Mouse (Mus musculus) gastrocnemius, postnatal 10 days (tissue): ENCODE results near the gene Chid1. TPM values are rescaled to one million over a fixed set of nuclear protein-coding genes. Genes with fewer than 3 reads are reported as not detected.

Experiments used
- DNase-seq: peaks from one replicate; pipeline ENCODE4 v3.0.0; 2021; ENCODE audit warnings: mixed read lengths
- long read RNA-seq, 2 experiments: library from polyadenylated mRNA; stranded (forward); transcript quantifications; one replicate each; pipeline ENCODE4 v2.0.0; 2021
- total RNA-seq, 2 experiments: library from RNA; stranded (reverse); gene quantifications; 2 replicates each; pipeline ENCODE4 v1.2.3; 2021

Gene Chid1
- 10 to 100 TPM; 22.7 to 22.8 TPM for total RNA-seq
- long read RNA-seq, experiment 1, full-length matches to known transcripts, result 27 of 32 reads
- long read RNA-seq, experiment 1, partial matches to known transcripts, result 3 of 32 reads
- long read RNA-seq, experiment 1, other reads (novel, unspliced or antisense), result 2 of 32 reads
- long read RNA-seq, experiment 2, full-length matches to known transcripts, result 22 of 25 reads
- long read RNA-seq, experiment 2, partial matches to known transcripts, result 2 of 25 reads
- long read RNA-seq, experiment 2, other reads (novel, unspliced or antisense), result 1 of 25 reads

DNA sequence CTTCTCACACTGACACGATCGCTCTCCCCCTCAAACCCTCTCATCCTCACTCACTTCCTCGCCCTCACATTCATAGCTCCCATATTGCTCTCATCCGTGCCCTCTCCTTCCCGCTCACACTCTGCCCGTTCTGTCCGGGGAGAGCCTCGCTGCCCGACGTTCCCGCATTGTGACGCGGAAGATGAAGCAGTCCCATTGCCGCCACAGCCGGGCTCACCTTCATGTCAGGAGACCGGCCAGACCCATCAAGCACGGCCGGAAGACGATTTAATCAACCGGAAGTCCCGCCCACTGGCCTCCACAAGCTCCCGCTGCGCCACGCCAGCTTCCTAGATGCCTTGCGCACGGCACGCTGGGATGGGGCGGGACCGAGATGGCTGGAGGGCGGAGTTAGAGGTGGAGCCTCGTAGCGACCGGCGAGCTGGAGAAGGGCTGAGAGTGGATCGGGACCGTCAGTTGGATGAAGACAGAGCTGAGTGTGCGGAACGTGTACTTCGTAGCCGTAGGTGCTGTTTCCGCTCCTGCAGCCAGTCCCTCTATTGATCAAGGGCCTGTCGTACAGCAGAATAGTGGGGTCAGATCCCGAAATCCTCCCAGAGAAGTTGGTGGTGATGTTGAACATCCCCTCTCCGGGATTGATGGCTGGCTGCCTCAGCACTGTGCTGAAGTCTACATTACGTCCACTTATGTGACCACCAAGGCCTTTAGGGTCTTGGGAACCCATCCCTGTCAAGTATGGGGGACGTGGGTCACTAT, at the start of gene Chid1:
TSS of gene Chid1 (minus strand) at position 302 of the 756 bp plus-strand sequence.
- DNase-seq, result peak; percentile 98

DNA sequence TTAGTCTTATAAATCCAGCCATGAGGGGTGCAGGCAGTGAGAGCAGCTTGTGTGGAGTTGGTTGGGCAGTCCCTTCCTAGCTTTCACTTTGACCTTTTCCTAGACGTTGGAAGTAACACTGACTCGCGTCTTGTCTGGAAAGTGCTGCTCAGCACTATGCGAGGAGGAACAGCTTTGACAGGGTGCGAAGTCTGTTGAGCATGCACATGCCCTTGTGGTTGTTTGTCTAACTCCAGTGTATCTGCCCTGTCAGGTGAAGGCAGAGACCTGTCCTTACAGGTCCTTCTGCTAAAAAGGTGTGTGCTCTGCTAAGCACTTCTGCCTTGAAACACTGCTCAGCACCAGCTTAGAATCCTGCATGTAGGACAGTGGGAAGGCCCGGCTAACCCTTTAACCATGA, 49.2 kb upstream of the Chid1 start:
- no peak for DNase-seq

DNA sequence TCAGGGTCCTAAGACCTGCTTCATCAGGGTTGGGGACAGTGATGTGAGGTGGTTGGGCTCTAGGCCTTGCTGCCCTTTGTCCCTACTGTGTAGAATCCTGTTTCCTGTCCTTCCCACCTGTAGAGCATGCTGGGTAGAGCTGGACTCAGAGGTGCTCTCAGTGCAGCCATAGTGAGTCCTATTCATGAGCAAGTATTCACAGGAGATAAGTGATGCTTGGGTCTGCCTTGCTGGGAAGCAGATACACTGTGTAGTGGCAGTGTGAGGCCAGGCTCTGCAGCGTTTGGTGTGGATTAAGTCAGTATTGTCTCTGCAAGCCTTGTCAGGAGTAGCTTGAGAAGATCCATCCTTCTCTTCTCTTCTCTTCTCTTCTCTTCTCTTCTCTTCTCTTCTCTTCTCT, 46.2 kb upstream of the Chid1 start:
- no peak for DNase-seq

DNA sequence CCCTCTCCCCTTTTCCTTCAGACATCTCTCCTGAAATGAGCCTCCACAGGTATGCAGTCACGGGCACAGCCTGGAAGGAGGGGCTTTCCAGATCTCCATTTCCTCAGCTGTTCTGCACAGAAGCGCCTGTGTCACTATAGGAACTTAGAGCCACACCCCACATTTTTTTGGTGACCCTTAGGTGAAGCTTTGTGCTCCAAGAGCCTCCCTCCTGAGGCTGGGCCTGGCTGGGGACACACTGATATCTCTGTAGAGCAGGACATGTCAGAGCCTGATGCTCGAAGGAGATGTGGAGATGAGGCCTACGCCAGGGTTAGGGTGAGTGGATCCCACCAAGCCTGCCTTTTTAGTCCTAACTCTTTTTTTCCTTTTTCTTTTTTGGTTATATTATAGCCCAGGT, 45.6 kb upstream of the Chid1 start:
- DNase-seq, result no peak

DNA sequence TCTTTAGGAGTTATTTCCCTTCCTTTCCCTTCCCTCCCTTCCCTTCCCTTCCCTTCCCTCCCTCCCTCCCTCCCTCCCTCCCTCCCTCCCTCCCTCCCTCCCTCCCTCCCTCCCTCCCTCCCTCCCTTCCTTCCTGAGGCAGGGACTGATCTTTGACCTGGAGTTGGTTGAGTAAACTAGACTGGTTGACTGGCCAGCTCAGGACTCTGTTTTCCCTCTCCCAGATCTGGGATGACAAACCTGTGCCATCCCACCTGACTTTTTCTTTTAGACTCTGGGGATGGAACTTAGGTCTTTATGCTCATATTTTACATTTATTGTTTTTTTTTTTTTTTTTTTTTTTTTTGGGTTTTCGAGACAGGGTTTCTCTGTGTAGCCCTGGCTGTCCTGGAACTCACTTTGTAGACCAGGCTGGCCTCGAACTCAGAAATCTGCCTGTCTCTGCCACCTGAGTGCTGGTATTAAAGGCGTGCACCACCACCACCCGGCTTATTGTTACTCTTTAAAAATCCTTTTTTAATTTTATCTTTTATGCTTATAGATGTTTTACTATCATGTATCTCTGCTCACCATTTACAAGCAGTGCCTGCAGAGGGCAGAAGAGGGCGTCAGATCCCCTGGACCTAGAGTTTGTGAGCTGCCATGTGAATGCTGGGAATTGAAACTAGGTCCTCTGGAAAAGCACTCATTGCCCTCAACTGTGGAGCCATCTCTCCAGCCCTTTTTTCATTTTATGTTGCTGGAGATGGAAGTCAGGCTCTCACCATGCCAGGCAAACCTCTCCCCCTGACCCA, 44.6 kb upstream of the Chid1 start:
- no peak for DNase-seq

DNA sequence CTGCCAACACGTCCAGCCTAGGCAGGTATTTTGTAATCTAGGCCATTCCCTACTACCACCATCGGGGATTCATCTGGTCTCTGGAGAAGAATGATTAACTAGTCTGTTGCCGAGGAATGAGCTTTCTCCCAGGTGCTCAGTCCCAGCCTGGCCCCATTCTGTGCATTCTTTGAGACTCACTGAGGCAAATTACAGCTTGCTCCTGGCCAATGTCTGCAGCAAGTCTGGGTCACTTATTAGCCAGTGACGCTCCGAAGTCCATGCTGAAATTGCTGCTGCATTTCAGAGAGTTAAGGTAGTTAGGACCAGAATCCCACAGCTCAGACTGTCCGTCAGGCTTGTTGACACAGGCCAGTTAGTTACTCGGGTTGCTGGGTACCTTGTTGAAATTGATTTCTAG, 41.7 kb upstream of the Chid1 start:
- no peak for DNase-seq

DNA sequence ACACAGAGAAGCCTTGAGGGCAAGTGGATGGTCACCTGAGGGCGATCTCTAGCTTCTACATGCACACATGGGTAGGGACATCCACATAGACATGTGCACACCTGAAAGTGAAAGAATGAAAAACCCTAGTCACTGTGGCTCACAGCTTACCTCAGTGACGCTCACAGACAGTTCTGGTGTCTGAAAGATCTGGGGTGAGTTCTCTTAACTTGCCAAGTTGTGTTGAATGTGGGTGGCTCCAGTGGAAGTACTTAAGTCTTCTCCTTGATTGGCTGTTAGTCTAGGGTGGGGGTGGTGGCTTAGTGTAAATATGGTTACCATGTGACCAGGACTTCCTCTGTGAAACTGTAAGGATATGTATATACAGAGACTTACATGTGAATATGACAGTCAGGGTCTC, 39.3 kb upstream of the Chid1 start:
- no peak for DNase-seq

DNA sequence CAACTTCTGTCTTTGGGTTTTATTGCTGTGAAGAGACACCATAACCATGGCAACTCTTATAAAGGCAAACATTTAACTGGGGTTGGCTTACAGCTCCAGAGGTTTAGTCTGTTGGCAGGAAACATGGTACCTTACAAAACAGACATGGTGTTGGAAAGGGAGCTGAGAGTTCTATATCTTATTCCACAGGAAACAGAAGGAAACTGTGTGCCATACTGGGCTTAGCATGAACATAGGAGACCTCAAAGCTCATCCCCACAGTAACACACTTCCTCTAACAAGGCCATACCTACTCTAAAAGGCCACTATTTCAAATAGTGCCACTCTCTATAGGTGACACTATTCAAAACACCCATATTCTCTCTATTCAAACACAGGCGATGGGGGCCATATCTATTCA, 38.9 kb upstream of the Chid1 start:
- no peak for DNase-seq

DNA sequence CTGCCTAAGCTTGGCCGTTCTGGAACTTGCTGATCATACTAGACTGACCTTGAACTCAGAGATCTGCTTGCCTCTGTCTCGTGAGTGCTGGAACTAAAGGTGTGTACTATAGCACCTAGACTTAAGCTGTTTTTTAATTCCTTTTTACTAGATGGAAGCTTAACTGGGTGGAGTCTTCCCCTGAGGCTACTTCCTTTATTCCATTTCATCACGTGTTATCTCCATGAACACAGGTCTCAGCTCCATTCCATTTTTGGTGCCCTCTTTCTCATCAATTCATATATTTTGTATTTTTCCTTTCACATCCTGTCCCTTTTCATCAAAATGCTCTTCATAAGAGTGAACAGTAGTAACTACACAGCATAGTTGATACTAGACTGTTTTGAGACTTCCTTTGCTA, 38.1 kb upstream of the Chid1 start:
- DNase-seq, result no peak

DNA sequence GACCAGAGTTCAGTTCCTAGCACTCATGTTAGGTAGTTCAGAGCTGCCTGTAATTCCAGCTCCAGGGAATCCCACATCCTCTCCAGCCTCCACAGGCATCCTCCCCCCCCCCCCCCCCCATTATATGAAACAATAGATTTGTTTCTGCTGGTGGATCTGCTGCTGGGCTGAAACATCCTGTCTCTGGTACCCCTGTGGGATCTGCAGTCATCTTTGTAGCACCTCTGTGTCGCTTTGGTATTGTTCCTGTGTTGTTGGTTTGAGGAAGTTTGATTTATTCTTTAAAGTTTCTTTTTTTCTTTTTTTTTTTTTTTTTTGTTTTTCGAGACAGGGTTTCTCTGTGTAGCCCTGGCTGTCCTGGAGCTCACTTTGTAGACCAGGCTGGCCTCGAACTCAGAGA, 35.8 kb upstream of the Chid1 start:
- no peak for DNase-seq

DNA sequence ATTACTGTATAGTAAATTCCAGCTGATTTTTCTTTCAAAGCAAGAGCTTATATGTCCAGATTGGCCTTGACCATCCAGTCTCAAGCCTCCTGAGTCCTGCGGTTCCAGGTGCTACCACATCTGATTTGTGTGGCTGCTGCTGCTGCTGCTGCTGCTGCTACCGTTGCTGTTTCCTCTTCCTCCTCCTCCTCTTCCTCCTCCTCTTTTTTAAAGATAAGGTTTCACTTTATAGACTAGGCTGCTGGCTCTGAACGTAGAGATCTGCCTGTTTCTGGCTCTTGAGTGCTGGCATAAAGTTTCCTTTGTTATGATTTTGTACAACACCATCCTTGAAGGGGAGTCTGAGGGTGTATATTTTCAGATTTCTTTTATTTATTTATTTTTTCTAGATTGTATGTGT, 34.4 kb upstream of the Chid1 start:
- DNase-seq, result no peak

DNA sequence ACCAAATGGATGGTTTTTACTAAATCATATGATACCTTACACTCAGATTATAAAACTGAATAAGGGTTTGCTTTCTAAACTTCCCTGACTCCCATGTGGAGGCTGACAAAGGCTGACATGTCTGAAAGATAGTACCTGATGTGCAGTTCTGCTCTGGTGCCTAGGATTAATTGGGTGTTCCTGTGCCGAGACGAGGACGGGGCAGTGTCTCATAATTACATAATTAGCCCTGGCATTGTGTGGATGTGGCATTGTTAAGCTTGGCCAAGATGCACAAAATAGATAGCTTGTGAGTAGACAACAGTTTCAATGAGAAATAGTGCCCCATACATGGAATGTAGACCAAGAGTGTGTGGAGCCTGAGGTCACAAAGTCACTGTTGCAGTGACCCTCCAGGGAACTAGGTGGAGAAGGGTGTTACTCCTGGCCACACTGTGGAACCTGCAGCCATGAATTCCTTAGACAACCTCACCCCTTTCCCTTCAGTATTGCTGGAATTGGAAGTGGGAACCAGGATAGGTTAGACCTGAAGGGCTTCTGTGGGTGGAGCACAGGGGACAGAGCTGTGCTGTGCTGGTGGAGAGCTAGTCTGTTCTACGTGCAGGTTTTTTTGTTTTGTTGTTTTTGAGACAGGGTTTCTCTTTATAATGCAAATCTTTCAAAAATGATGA, 31.1 kb upstream of the Chid1 start:
- DNase-seq, result no peak

DNA sequence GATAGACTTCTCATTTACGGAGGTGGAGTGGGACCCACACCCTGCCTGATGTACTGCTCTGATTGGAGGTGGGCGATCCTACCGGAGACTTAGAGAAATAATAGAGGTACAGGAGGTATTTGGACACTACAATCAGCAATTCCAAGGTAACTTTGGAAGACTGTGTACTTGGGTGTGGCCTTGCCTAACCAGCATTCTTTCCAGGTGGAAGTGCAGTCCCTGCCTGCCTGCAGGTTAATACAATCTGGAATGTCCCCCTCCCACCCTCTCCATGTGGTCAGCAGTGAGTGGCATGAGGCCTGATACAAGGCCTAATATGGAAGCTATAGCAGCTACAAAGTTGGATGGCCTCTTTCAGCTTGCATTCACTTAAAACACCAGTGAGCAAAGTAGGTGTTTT, 30.3 kb upstream of the Chid1 start:
- no peak for DNase-seq

DNA sequence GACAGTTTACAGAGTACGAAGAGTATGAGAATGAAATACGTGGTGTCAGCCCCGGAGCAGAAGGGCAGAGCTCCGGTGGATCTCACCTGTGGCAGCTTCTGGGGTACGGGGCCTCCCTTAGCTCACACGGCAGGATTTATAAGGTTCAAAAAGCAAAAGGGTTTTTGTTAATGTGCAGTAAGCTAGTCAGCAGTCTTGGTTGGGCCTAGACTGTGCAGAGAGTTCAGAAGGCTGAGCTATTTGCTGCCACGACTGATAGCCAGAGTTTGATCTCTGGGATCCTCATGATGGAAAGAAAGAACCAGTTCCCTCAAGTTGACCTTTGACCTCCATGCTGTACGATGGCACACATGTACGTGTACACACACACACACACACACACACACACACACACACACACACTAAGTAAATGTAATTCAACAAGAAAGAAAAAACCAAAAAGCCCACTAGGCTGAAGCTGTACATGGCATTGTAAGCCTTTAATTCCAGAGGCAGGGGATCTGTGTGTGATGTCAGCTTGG, 29.7 kb upstream of the Chid1 start:
- no peak for DNase-seq

DNA sequence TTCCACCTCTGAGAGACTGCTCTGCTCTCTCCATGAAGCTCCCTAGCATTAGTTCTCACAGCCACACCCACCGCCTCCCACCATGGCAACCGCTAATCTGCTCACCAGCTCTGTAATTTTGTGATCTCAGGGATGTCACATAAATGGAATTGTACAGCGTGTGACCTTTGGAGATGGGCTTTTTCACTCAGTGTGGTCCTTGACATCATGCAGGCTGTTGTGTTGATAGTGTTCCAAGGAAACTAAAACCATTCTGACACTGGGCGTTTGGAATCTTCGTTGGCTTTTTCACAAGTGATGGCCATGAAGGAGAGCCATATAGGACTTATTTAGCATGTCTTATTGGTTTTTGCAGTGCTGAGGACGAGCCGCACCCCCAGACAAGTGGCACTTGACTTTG, 26.9 kb upstream of the Chid1 start:
- DNase-seq, result no peak

DNA sequence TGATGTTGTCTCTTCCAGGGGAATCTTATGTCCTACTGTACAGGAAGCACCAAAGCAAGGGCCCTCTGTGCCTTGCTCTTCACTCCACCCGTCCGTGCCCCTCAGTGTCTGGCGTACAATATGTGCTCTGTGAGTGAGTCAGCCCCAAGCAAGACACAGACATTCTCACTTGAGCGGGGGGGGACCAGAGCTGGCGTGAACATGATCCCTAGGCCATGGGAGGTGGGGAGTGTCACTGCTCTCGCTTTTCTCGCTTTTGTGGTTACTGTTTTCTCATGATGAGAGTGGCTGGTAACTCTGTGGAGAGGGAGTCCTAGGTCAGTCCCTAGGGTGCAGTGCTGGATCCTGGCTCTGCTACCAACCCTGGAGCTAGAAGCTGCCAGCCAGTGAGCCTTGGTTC, 24.9 kb upstream of the Chid1 start:
- DNase-seq, result no peak

DNA sequence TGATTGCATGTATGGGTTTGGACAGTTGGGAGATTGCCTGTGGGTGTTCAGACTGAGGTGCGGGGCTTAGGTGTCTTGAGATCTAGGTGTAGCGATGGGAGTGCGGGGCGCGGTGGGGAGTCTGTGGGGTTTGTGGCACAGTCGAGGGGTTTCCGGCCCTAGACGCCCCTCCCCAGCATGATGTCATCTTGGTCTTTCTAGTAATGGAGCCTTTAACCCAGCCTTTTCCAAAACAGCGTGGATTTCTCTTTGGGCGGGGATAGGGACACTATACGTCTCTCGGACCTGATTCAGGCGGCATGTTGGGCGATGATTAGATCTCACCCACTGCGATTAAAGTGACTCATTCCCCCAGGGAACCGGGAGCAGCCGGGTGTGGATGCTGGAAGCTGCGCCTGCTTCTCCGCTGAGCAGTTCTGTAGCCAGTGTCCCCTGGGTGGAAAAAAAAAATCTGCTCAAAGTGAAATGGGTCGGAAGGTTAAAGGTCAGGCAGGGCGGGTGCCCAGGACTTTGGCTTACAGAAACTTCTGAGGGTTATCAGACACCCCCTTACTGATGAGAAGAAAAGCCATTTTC, 23.3 kb upstream of the Chid1 start:
- DNase-seq, result peak; percentile 31

DNA sequence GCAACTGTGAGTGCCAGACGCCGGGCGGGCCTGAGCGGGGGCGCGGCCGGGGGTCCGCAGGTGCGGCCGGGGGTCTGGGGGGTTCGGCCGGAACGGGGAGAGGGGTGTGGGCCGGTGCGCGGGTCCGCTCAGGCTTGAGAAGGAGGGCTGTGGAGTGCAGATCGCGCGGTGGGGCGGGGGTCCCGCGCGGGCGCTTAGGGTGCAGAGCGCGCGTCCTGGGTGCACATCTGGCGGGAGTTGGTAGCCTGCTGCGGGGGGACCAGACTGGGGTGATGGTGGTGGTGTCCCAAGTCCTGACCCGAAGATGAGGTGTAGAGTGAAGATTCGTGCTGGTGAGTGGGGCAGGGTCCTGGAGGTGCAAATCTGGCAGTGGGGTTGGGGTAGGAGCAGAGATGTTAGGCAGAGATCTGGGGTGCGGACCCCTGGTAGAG, 22.8 kb upstream of the Chid1 start:
- no peak for DNase-seq

DNA sequence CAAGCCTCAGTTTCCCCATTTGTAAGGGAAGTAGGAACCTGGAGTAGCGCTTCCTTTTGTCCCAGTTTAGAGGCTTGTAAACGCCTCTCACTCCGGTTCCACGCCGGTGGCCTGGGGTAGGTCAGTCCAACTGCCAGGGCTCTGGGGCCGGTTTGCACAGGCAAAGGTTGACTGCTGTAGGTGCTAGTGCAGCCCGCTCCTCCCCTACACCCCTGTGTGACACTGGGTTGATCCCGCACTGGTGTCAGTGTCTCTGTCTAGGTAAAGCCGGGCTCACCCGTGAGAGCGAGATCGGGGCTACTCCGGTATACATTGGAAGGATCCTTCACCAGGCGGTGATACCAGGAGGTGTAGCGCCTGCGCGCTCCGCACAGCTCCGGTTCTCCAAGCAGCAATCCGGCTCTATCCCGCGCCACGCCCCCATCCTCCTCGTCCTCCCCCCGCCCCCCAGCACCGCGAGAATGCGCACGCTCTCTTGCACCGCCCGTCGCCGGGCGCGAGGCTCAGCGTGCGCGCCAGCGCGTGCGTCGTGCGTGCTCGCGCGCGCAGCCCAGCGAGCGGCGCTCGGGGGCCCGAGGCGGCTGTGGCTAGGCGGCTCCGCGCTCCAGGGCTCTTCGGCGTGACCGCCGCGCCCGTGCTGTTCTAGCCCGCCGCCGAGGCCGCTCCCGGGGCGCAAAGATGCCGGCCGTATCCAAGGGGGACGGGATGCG, 22.2 kb upstream of the Chid1 start, which contains the start of gene Ap2a2:
TSS of gene Ap2a2 (plus strand) at position 492 of the 710 bp plus-strand sequence.
- peak; percentile 92 for DNase-seq

DNA sequence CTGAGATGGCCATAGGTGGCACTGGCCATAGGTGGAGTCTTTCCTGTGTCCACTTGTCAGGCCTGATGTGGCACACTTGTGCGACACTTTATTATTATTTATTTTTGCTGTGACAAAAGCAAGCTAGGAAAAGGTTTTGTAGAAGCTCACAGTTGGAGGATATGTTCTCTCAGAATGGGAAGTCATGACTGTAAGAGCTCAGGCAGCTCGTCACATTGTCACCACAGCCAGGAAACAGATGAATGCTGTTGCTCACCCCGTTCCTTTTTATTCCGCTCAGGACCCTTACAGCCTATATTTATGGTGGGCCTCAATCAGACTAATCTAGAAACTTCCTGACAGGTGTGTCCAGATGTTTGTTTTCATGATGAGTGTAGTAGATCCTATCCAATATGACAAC, 20.8 kb upstream of the Chid1 start:
- no peak for DNase-seq

DNA sequence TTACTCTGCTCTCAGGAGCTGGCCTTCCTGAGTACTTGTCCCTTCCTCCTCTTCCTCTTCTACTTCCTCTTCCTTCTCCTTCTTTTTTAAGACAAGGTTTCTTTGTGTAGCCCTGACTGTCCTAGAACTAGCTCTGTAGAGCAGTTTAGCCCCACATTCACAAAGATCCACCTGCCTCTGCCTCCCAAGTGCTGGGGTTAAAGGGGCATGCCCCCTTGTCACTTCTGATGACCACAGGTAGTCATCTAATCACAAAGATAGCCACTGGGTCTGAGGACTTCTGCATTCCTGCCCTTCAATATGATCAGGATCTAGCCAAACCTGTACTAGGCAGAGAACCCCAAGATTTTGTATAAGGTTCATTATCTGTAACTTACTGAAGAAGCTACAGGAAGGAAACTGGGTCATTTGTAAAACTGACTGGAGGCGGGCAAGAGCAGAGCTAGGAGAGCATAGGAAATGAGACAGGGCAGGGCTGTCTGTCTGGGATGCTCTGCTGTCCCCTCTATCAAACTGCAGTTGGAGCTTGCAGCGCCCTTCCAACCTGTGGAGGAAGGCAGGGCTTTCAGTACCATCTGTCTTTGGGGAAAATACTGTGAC, 20.2 kb upstream of the Chid1 start:
- DNase-seq, result no peak
